Mouse (Mus musculus) macrophage (primary cell): ENCODE measurements around the gene Tbx2. TPM values are rescaled to one million over a fixed set of nuclear protein-coding genes. Genes with fewer than 3 reads are reported as not detected.

Experiments
- H3K27ac ChIP-seq: fragments of 350-480 bp; formaldehyde crosslinking; 2 replicates; pipeline ENCODE4 v1.9.0; 2021
- H3K36me3 ChIP-seq: fragments of 350-480 bp; formaldehyde crosslinking; 2 replicates; pipeline ENCODE4 v1.9.0; 2021; ENCODE audit errors: inconsistent target
- H3K4me3 ChIP-seq: fragments of 350-480 bp; formaldehyde crosslinking; 2 replicates; pipeline ENCODE4 v1.9.0; 2021; ENCODE audit errors: inconsistent target
- H3K79me2 ChIP-seq: fragments of 350-480 bp; formaldehyde crosslinking; 2 replicates; pipeline ENCODE4 v1.9.0; 2021; ENCODE audit errors: inconsistent target
- WGBS: methylation state at CpG from one replicate; pipeline ENCODE4 v1.1.7; 2026; ENCODE audit warnings: inconsistent platforms; ENCODE audit not compliant: missing documents; 5-methylcytosine and 5-hydroxymethylcytosine counted together
- polyA plus RNA-seq: library from polyadenylated mRNA; stranded (reverse); fragments of 250-400 nt; gene quantifications from 3 replicates; pipeline ENCODE4 v1.2.4, GENCODE M21; 2018; ENCODE audit warnings: inconsistent platforms

The Tbx2 gene
- polyA plus RNA-seq, 1 experiment from 2014 or later = not detected

- no peaks in the 10 kb centered on the region for H3K36me3 ChIP-seq
- no peak overlapping the region for H3K4me3 ChIP-seq
- H3K27ac ChIP-seq = no peak overlapping the region
- 10% methylated on average over 27 of the region's 27 CpGs for WGBS
- H3K79me2 ChIP-seq = no peaks in the 10 kb centered on the region
Observed at GRCm38 (mm10) chr11:85840031-85840802, 7.9 kb downstream of the Tbx2 start.

GRCm38 (mm10) chr11:85840803-85841145 is 8.4 kb downstream of the Tbx2 start:
- Histone ChIP-seq H3K4me3 (no peak overlapping the region), H3K79me2 (no peaks in the 10 kb centered on the region), H3K36me3 (no peaks in the 10 kb centered on the region), H3K27ac (no peak overlapping the region)
- 3% methylated on average over 21 of the region's 21 CpGs for WGBS

GRCm38 (mm10) chr11:85841211-85841681 is 8.9 kb downstream of the Tbx2 start:
- H3K27ac ChIP-seq = no peak overlapping the region
- no peak overlapping the region for H3K4me3 ChIP-seq
- H3K79me2 ChIP-seq = no peaks in the 10 kb centered on the region
- 11% methylated on average over 8 of the region's 8 CpGs for WGBS
- H3K36me3 ChIP-seq = no peaks in the 10 kb centered on the region

GRCm38 (mm10) chr11:85841980-85842379 is 9.6 kb downstream of the Tbx2 start:
- Histone ChIP-seq H3K27ac (no peak overlapping the region), H3K4me3 (no peak overlapping the region), H3K36me3 (no peaks in the 10 kb centered on the region), H3K79me2 (no peaks in the 10 kb centered on the region)
- under 1% methylated on average over 30 of the region's 32 CpGs for WGBS

GRCm38 (mm10) chr11:85842596-85843346 is 10.4 kb downstream of the Tbx2 start:
- Histone ChIP-seq H3K4me3 (no peak overlapping the region), H3K27ac (no peak overlapping the region), H3K79me2 (no peaks in the 10 kb centered on the region), H3K36me3 (no peaks in the 10 kb centered on the region)
- WGBS = 17% methylated on average over 24 of the region's 24 CpGs

- no peaks in the 10 kb centered on the region for H3K79me2 ChIP-seq
- H3K36me3 ChIP-seq = no peaks in the 10 kb centered on the region
- WGBS = 4% methylated on average over 18 of the region's 18 CpGs
- no peak overlapping the region for H3K4me3 ChIP-seq
- H3K27ac ChIP-seq = no peak overlapping the region
Observed at GRCm38 (mm10) chr11:85843347-85843692, 11.0 kb downstream of the Tbx2 start.

GRCm38 (mm10) chr11:85844144-85844965 is 12.0 kb downstream of the Tbx2 start:
- Histone ChIP-seq H3K27ac (no peak overlapping the region), H3K79me2 (no peaks in the 10 kb centered on the region), H3K4me3 (peak overlapping the region; percentile 28), H3K36me3 (no peaks in the 10 kb centered on the region)
- 2% methylated on average over 54 of the region's 54 CpGs for WGBS

GRCm38 (mm10) chr11:85844971-85845370 is 12.6 kb downstream of the Tbx2 start:
- no peak overlapping the region for H3K4me3 ChIP-seq
- H3K27ac ChIP-seq = no peak overlapping the region
- H3K79me2 ChIP-seq = no peaks in the 10 kb centered on the region
- 40% methylated on average over 5 of the region's 5 CpGs for WGBS
- H3K36me3 ChIP-seq = no peaks in the 10 kb centered on the region

- no peak overlapping the region for H3K4me3 ChIP-seq
- no peak overlapping the region for H3K27ac ChIP-seq
- 71% methylated on average over 5 of the region's 5 CpGs for WGBS
- H3K36me3 ChIP-seq = no peaks in the 10 kb centered on the region
- no peaks in the 10 kb centered on the region for H3K79me2 ChIP-seq
Observed at GRCm38 (mm10) chr11:85845921-85846320, 13.6 kb downstream of the Tbx2 start.

- WGBS = 46% methylated on average over 4 of the region's 4 CpGs
- Histone ChIP-seq H3K36me3 (no peaks in the 10 kb centered on the region), H3K27ac (no peak overlapping the region), H3K4me3 (no peak overlapping the region), H3K79me2 (no peaks in the 10 kb centered on the region)
Observed at GRCm38 (mm10) chr11:85846509-85846908, 14.2 kb downstream of the Tbx2 start.

- no peaks in the 10 kb centered on the region for H3K36me3 ChIP-seq
- WGBS = 11% methylated on average over 21 of the region's 21 CpGs
- H3K27ac ChIP-seq = no peak overlapping the region
- no peaks in the 10 kb centered on the region for H3K79me2 ChIP-seq
- no peak overlapping the region for H3K4me3 ChIP-seq
Observed at GRCm38 (mm10) chr11:85849037-85849436, 16.7 kb downstream of the Tbx2 start.

GRCm38 (mm10) chr11:85850233-85850632 is 17.9 kb downstream of the Tbx2 start, which contains the start of gene Gm11444:
TSS of gene Gm11444 (minus strand) at chr11:85850333.
- no peaks in the 10 kb centered on the region for H3K79me2 ChIP-seq
- H3K27ac ChIP-seq = no peak within 1 kb of the TSS
- no peaks in the 10 kb centered on the region for H3K36me3 ChIP-seq
- 86% methylated on average over 6 of the region's 6 CpGs for WGBS
- no peak within 1 kb of the TSS for H3K4me3 ChIP-seq

GRCm38 (mm10) chr11:85850758-85851157 is 18.4 kb downstream of the Tbx2 start:
- WGBS = 76% methylated on average over 6 of the region's 6 CpGs
- no peak overlapping the region for H3K4me3 ChIP-seq
- H3K79me2 ChIP-seq = no peaks in the 10 kb centered on the region
- no peaks in the 10 kb centered on the region for H3K36me3 ChIP-seq
- H3K27ac ChIP-seq = no peak overlapping the region

- 59% methylated on average over 6 of the region's 6 CpGs for WGBS
- Histone ChIP-seq H3K4me3 (no peak overlapping the region), H3K27ac (no peak overlapping the region), H3K36me3 (no peaks in the 10 kb centered on the region), H3K79me2 (no peaks in the 10 kb centered on the region)
Observed at GRCm38 (mm10) chr11:85857997-85858698, 25.8 kb downstream of the Tbx2 start.
